Mouse (Mus musculus) lung, postnatal 14 days (tissue): Measurements from ENCODE around the gene Slc35f4.
"Not testable (repeated sequence)": the region's sequence is repeated elsewhere in the genome, so short reads cannot be mapped to it uniquely, and the experiment has no call there.

Experiments
- DNase-seq: peaks from one replicate; pipeline ENCODE4 v3.0.0; 2021

The Slc35f4 gene

GRCm38 (mm10) chr14:49348164-49348896 is 177.5 kb downstream of the Slc35f4 start:
- DNase-seq, result no peak

GRCm38 (mm10) chr14:49345835-49346234 is 180.0 kb downstream of the Slc35f4 start:
- no peak for DNase-seq

- no peak for DNase-seq
These were observed 188.8 kb downstream of the Slc35f4 start for GRCm38 (mm10) chr14:49337011-49337410.

GRCm38 (mm10) chr14:49333841-49334240 is 192.0 kb downstream of the Slc35f4 start:
- no peak for DNase-seq

- DNase-seq, result no peak
These were observed 209.4 kb downstream of the Slc35f4 start for GRCm38 (mm10) chr14:49316493-49316894.

GRCm38 (mm10) chr14:49313981-49314380 is 211.9 kb downstream of the Slc35f4 start:
- no peak for DNase-seq

- no peak for DNase-seq
These were observed 212.5 kb downstream of the Slc35f4 start for GRCm38 (mm10) chr14:49313376-49313775.

GRCm38 (mm10) chr14:49311548-49311947 is 214.3 kb downstream of the Slc35f4 start:
- DNase-seq, result no peak

GRCm38 (mm10) chr14:49311091-49311492 is 214.8 kb downstream of the Slc35f4 start:
- DNase-seq, result no peak

GRCm38 (mm10) chr14:49309670-49310069 is 216.2 kb downstream of the Slc35f4 start:
- no peak for DNase-seq

- DNase-seq, result no peak
These were observed 217.3 kb downstream of the Slc35f4 start for GRCm38 (mm10) chr14:49308591-49308990.

- DNase-seq, result no peak
These were observed 218.0 kb downstream of the Slc35f4 start for GRCm38 (mm10) chr14:49307842-49308241.

- DNase-seq, result no peak
These were observed 220.1 kb downstream of the Slc35f4 start for GRCm38 (mm10) chr14:49305534-49306409.

- DNase-seq, result no peak
These were observed 223.5 kb downstream of the Slc35f4 start for GRCm38 (mm10) chr14:49302271-49302857.

- no peak for DNase-seq
These were observed 224.7 kb downstream of the Slc35f4 start for GRCm38 (mm10) chr14:49300981-49301619.

- DNase-seq, result no peak
These were observed 225.5 kb downstream of the Slc35f4 start for GRCm38 (mm10) chr14:49300326-49300725.

- DNase-seq, result no peak
These were observed 231.9 kb downstream of the Slc35f4 start for GRCm38 (mm10) chr14:49293802-49294449.

- no peak for DNase-seq
These were observed 235.7 kb downstream of the Slc35f4 start for GRCm38 (mm10) chr14:49290029-49290745.

- no peak for DNase-seq
These were observed 241.8 kb downstream of the Slc35f4 start for GRCm38 (mm10) chr14:49283784-49284655.

GRCm38 (mm10) chr14:49278880-49279279 is 247.0 kb downstream of the Slc35f4 start:
- no peak for DNase-seq

GRCm38 (mm10) chr14:49278479-49278878 is 247.4 kb downstream of the Slc35f4 start:
- DNase-seq, result not testable (repeated sequence)
